1 mouse cellular context compared by ENCODE assay signal in the genomic region with DNA sequence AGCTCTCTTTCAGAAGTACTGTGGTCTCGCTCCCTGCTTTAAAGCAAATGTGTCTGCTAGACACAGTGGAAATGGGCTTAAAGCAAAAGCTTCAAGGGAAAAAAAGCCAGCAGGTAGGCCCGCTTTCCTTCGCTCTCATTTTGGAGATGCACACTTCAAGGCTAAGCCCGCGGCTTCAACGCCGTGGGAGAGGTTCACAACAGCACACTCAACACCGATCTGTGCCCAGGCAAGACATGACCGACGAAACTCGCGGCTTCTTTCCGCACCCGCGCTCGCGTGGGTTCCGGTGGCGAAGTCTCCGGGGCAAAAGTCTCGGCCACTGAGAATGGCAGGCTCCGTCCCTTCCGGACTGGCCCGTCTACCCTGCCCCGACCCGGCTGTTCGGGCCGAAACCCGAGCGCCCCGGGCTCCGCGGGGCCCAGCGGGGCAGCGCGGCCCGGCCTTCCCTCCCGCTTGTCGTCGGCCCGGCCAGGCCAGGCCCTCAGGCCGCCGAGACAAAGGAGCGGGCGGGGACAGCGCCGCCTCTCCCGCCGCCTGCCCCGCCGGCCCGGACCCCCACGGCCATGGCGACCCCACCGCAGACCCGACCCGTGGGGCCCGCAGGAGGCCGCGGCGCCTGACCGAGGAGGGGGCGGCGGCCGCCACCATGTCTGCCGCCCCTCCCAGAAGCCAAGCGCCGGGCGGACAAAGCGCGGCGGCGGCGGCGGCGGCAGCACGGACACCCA.
TF ChIP-seq lines count a peak whose summit lies in the region.

No protein-coding gene starts in this region.

TF ChIP-seq in MEL, 35 proteins besides CTCF, POLR2A, EP300 and RAD21 (continued from another document):
- TF ChIP-seq UBTF (IDR thresholded peaks at IDR 0.05; ENCODE audit: borderline replicate concordance, insufficient read depth, low read depth, low read length) (no peak; the same call in 1 of the 2 replicates), GATA1 (IDR thresholded peaks at IDR 0.05; ENCODE audit: low read depth, low read length) (no peak), ETS1 (IDR thresholded peaks at IDR 0.05; ENCODE audit: low read depth, low read length) (no peak), MYB (IDR thresholded peaks at IDR 0.05; ENCODE audit: low read depth, low read length) (no peak), POLR2AphosphoS5 (IDR thresholded peaks at IDR 0.05; ENCODE audit: borderline replicate concordance, low read depth, low read length) (no peak), NELFE (IDR thresholded peaks at IDR 0.05; ENCODE audit: low read depth, low read length) (no peak)
TF ChIP-seq in MEL: peak in this region for 0.
